Mouse (Mus musculus): ENCODE measurements around the gene Gm10842.
A peak's percentile ranks its signal among the peaks of the same experiment; 100 is the strongest.

Gene Gm10842

GRCm38 (mm10) chr11:105153068-105153833 is 6.6 kb downstream of the Gm10842 start:
- no peak for DNase-seq (ENCODE audit: low spot score)

- DNase-seq (ENCODE audit: low spot score), result no peak
Measured at GRCm38 (mm10) chr11:105155915-105156314, 9.2 kb downstream of the Gm10842 start.

GRCm38 (mm10) chr11:105156748-105157267 is 10.1 kb downstream of the Gm10842 start:
- DNase-seq (ENCODE audit: low spot score), result no peak

GRCm38 (mm10) chr11:105158047-105158446 is 11.4 kb downstream of the Gm10842 start:
- no peak for DNase-seq (ENCODE audit: low spot score)

- DNase-seq (ENCODE audit: low spot score), result no peak
Measured at GRCm38 (mm10) chr11:105159673-105160360, 13.1 kb downstream of the Gm10842 start.

DNA sequence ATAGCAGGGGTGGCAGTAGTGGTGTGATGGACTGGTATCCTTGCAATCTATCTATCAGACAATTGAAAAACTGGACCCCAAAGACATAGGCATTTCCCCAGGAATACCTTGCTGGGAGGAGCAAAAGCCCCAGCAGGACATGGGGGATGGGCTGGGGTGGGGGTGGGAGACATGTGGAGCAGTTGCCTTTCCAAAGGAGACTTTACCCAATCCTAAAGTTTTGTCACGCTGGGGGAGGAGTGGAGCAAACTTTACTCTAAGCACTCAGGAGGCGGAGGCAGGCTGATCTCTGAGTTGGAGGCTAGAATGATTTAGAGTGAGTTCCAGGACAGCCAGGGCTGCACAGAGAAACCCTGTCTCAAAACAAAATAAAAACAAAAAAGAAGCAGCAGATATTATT is 14.7 kb downstream of the Gm10842 start:
- DNase-seq (ENCODE audit: low spot score), result no peak

DNA sequence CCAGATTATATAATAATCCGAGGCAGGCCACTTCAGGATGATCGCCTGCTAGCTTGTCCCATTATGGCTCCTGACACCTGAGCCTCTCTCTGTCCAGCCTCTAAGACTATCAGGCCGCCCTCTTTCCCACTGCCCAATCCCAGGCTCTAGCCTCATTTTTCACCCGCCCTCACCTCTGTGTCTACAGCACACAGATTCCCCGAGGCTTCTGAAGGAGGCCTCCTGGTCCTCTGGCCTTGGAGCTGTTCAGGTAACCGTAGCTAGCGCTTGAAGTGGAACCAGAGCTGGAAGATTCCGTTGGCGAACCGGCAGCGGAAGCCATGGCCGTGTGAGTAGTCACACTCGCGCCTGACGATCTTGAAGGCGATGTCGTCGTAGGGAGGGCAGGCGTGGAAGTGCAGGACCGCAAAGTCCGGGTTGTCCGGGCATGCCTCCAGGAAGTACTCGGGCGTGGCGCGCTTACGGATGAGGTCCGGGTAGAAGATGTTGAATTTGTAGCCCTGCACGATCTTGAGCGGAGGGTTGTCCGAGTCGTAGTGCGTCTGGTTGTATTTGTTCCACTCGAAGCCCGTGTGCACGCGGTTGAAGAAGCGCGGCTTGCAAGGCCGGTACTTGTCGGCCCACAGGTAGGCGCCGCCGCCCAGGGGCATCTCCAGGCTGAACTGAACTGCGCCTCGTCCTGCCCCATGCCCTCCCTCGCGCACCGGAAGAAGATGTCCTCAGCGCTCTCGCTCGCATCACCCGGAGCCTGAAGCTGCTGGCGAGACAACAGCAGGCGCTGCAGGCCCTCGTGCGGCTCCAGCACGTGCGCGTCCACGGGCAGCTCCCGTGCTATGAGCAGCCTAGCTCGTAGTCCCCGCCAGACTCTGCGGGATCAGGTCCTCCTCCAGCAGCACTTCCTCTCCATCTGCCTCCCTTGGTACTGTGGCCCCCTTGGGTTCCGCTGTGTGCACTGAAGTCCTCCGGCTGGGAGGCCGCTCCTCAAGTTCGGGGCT is 18.1 kb downstream of the Gm10842 start:
- no peak for DNase-seq (ENCODE audit: low spot score)

GRCm38 (mm10) chr11:105166780-105167179 is 20.1 kb downstream of the Gm10842 start:
- no peak for DNase-seq (ENCODE audit: low spot score)

DNA sequence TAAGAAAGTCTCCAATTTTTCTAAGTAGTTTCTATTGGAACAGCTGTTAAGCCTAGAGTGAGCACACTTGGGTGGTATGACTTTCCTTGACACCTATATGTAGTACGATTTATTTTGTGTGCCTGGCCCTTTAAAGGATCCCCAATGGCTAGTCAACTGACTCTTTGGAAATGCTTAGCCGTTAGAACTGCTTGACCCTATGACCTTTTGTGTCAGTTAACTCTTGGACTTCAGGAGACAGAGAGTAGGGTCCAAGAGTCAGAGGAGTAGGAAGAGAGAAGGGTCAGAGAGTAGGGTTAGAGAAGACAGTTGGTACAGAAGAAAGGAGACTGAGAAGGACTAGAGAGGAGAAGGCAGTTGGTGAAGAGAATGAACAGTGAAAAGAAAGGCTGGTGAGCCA is 31.8 kb downstream of the Gm10842 start, which contains the start of gene Tlk2:
Tlk2 (plus strand) TSS at position 292 of the 400 bp plus-strand sequence.
- no peak for DNase-seq (ENCODE audit: low spot score)

GRCm38 (mm10) chr11:105179523-105179922 is 32.8 kb downstream of the Gm10842 start:
- DNase-seq (ENCODE audit: low spot score), result no peak

DNA sequence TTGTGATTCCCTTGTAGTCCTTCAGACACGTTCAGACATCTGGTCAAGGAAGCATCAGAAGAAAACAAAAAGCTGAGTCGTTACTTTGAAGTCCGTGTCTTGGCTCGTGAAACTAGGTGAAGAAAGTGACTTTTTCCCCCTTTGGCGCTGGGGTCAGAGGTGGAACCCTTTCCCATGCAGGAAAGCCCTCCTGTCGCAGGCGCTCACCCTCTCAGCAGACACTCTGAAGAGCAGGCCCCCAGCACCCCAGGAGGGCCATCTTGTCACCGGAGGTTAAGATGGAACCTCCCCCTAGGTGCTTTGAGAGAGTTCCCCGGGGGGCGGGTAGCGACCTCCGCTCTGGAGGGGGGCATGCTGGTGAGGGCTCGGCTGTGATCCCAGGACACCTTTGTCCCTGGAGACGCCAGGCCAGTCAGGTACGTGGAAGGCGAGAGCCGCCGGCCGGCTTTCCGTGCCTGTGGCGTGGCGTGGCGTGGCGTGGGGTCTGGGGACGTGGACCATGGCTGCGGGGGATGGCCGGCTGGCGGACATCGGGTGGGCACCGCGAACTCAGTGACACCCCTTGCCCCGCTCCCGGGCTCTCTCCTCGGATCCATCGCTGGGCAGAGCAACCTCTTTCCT is 33.9 kb downstream of the Gm10842 start:
- DNase-seq (ENCODE audit: low spot score), result peak; percentile 52

GRCm38 (mm10) chr11:105181126-105181637 is 34.5 kb downstream of the Gm10842 start:
- DNase-seq (ENCODE audit: low spot score), result peak; percentile 84

GRCm38 (mm10) chr11:105181689-105182460 is 35.2 kb downstream of the Gm10842 start:
- DNase-seq (ENCODE audit: low spot score), result peak; percentile 43

DNA sequence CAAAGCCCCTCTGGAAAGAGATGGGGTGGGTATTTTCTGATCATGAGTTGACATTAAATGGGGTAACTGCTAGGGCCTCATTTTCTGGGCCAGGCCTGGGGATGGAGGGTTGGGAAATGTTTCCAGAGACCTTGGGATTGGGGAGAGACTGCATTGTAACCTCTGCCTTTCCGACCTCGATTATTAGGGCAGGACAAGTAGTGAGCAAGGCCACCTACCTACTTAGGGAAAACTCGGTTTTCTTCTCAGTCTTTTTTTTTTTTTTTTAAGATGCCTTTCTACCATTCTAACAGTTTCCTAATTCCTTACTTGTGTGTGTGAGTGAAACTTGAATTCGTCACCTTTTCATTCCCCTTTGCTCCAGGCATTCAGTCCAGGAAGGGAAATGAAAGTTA is 35.8 kb downstream of the Gm10842 start:
- no peak for DNase-seq (ENCODE audit: low spot score)

DNA sequence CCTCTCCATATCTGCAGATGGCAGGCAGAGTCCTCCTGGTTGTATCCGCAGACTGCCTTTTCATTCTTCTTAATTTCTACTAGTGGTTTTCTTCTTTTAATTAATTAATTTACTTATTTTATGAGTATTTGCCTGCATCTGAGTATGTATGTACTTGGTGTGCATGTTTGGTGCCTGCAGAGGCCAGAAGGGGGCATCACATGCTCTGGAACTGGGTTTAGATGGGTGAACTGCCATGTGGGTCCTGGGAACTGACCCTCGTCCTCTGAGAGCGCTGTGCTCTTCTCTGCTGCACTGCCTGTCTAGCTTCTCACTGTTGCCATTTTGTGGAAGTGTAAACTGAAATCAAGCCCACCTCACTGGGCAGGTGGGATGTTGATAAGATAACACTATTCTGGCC is 38.0 kb downstream of the Gm10842 start:
- no peak for DNase-seq (ENCODE audit: low spot score)

- no peak for DNase-seq (ENCODE audit: low spot score)
Measured at GRCm38 (mm10) chr11:105192186-105192585, 45.5 kb downstream of the Gm10842 start.
